Mouse (Mus musculus) C2C12 (cell line): Measurements from ENCODE around the gene Polk.

Experiments used
- CTCF ChIP-seq: IDR thresholded peaks from one replicate; pipeline ENCODE4 v1.5.1; 2011; ENCODE audit not compliant: control insufficient read depth, insufficient read depth, insufficient read length
- MAX ChIP-seq: IDR thresholded peaks from one replicate; pipeline ENCODE4 v1.6.1; 2011; ENCODE audit warnings: mild to moderate bottlenecking, control low read depth
- MYOG ChIP-seq: IDR thresholded peaks from one replicate; pipeline ENCODE4 v1.6.1; 2011; ENCODE audit not compliant: control insufficient read depth, insufficient read length; ENCODE audit errors: extremely low read depth
- USF1 ChIP-seq: IDR thresholded peaks from one replicate; pipeline ENCODE4 v1.6.1; 2011; ENCODE audit warnings: low read depth, mild to moderate bottlenecking, control low read depth, moderate library complexity

- no peak for TF ChIP-seq CTCF
- TF ChIP-seq USF1, result no peak
- no peak for TF ChIP-seq MAX
- TF ChIP-seq MYOG, result no peak
Observed at GRCm38 (mm10) chr13:96530064-96530463, 12.3 kb downstream of the Polk start.
